Mouse (Mus musculus) heart, adult 2 months (tissue): ENCODE data around the gene Htra3.

ENCODE experiments used
- CTCF ChIP-seq: fragments of 200-600 bp; IDR thresholded peaks from 2 replicates; pipeline ENCODE4 v1.8.1; 2022; ENCODE audit warnings: antibody characterized with exemption, mild to moderate bottlenecking, moderate library complexity
- EP300 ChIP-seq: fragments of 200-500 bp; IDR thresholded peaks from 2 replicates; pipeline ENCODE4 v1.6.1; 2011; ENCODE audit warnings: low read depth, low read length, control low read depth; ENCODE audit not compliant: insufficient read depth
- POLR2A ChIP-seq: fragments of 200-500 bp; IDR thresholded peaks from 2 replicates; pipeline ENCODE4 v1.6.1; 2011; ENCODE audit warnings: mild to moderate bottlenecking, low read depth, low read length, control low read depth; ENCODE audit not compliant: insufficient read depth

DNA sequence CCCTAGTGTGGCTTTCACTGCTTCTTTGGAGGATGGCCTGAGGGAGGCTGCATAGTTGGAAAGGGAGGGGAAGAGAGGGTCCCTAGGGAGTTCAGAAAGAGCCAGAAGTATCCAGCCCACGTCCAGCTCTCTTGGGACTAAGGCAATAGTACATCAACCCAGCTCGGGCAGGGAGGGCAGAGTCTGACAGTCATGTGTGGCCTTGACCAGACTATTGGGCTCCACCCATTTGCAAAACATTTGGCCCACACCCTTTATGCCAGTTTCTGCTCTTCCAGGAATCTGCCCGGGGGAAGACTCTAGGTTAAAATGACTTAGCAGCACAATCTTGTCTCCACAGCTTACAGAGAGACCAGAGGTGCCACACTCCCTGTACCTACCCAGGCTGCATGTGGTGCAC lies 30.9 kb upstream of the Htra3 start:
- TF ChIP-seq POLR2A (no peak), CTCF (no peak), EP300 (no peak)
